Mouse (Mus musculus): Measurements from ENCODE around the gene Ascc3. TPM values are rescaled to one million over a fixed set of nuclear protein-coding genes. Genes with fewer than 3 reads are reported as not detected.

Gene Ascc3
- 20.2 and 20.5 TPM in 2 replicates for polyA plus RNA-seq (2016; fragmentation: Nextera tagmentation; extraction: Ambion mirVana)

- DNase-seq (ENCODE audit: low spot score) = peak; percentile 94
Measured at GRCm38 (mm10) chr10:50592355-50593293, at the start of gene Ascc3. Ascc3 (plus strand) TSS chr10:50592669.

GRCm38 (mm10) chr10:50584721-50585120, 7.7 kb upstream of the Ascc3 start:
- H3K27me3 ChIP-seq (ENCODE audit: insufficient read depth, poor library complexity, severe bottlenecking) = no peaks in the 10 kb centered on the region
- no peak overlapping the region for H3K4me3 ChIP-seq
- DNase-seq (ENCODE audit: low spot score) = no peak
- 83% methylated on average over 1 of the region's 1 CpGs for WGBS
- H3K9me3 ChIP-seq = no peaks in the 10 kb centered on the region
- no peaks in the 10 kb centered on the region for H3K4me1 ChIP-seq
- H3K36me3 ChIP-seq = no peaks in the 10 kb centered on the region
- H3K27ac ChIP-seq = no peak overlapping the region

More at GRCm38 (mm10) chr10:50592355-50593293, at the start of gene Ascc3:
- Histone ChIP-seq H3K27me3 (ENCODE audit: insufficient read depth, poor library complexity, severe bottlenecking) (no peaks in the 10 kb centered on the region), H3K9me3 (no peaks in the 10 kb centered on the region), H3K4me1 (no peaks in the 10 kb centered on the region), H3K27ac (peak within 1 kb of the TSS; percentile 97), H3K36me3 (no peaks in the 10 kb centered on the region), H3K4me3 (peak within 1 kb of the TSS; percentile 92)
- under 1% methylated on average over 77 of the region's 79 CpGs for WGBS

GRCm38 (mm10) chr10:50586556-50586955, 5.9 kb upstream of the Ascc3 start:
- no peaks in the 10 kb centered on the region for H3K4me1 ChIP-seq
- H3K36me3 ChIP-seq = no peaks in the 10 kb centered on the region
- no peak overlapping the region for H3K27ac ChIP-seq
- WGBS = 75% methylated on average over 1 of the region's 1 CpGs
- no peaks in the 10 kb centered on the region for H3K27me3 ChIP-seq (ENCODE audit: insufficient read depth, poor library complexity, severe bottlenecking)
- no peaks in the 10 kb centered on the region for H3K9me3 ChIP-seq
- DNase-seq (ENCODE audit: low spot score) = no peak
- H3K4me3 ChIP-seq = no peak overlapping the region

DNA sequence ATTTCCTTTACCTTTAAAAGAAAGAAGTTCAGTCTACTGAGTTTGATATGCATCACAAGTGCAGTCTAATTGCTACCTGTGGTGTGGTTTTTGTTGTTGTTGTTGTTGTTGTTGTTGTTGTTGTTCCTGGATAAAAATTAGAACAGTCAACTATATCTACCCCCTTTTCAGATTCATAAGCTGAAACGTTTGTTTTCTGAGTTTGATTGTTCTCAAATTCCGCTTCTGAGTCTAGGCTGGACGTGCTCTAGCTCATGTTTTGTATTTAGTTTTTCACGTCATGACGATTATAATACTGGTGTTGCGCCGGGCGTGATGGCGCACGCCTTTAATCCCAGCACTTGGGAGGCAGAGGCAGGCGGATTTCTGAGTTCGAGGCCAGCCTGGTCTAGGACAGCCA, 902 bp downstream of the Ascc3 start:
- 76% methylated on average over 12 of the region's 12 CpGs for WGBS
- Histone ChIP-seq H3K36me3 (no peaks in the 10 kb centered on the region), H3K27me3 (ENCODE audit: insufficient read depth, poor library complexity, severe bottlenecking) (no peaks in the 10 kb centered on the region), H3K9me3 (no peaks in the 10 kb centered on the region), H3K4me3 (peak overlapping the region; percentile 92), H3K27ac (peak overlapping the region; percentile 97; the same call in 1 of the 2 replicates), H3K4me1 (no peaks in the 10 kb centered on the region)
- DNase-seq (ENCODE audit: low spot score) = no peak

DNA sequence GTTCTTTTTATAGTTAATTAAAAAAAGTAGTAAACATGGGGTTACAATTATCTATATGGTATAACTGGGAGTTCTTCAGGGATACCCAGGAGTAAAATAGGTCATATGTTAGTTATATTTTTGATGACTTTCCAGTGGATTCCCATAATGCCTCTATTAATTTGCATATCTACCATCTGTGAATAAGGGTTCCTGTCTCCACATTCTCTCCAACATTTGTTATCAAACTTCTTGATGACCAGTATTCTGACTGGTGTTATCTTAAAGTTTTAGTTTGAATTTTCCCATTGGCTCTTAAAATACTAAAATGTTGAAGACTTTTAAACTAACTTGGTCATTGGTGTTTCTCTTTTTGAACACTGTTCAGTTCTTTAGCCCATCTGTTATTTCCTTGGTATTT, 2.9 kb downstream of the Ascc3 start:
- no peak for DNase-seq (ENCODE audit: low spot score)
- Histone ChIP-seq H3K9me3 (no peaks in the 10 kb centered on the region), H3K4me1 (no peaks in the 10 kb centered on the region), H3K27me3 (ENCODE audit: insufficient read depth, poor library complexity, severe bottlenecking) (no peaks in the 10 kb centered on the region), H3K36me3 (peaks cover 2% of the 10 kb centered on the region; the same call in 1 of the 2 replicates), H3K4me3 (no peak overlapping the region), H3K27ac (no peak overlapping the region)

DNA sequence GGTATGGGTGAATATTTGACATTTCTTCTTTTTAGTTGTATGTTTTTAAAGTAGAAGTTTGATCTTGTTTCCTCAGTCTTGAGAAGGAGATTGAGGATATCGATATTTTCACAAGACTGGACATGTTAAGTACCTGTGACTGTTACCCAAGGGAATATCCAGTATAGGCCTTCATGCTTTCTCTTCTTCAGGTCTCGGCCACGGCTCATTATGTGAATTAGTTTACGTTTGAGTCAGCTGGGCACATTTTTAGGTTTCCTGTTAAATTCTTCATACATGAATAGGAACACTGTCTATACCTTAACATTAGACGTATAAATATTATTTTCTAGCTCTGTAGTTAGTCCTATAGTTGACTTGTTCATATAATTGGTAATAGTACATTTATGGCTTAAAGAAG, 12.4 kb downstream of the Ascc3 start:
- Histone ChIP-seq H3K9me3 (no peaks in the 10 kb centered on the region), H3K27ac (no peak overlapping the region), H3K36me3 (peaks cover 7% of the 10 kb centered on the region; the same call in 1 of the 2 replicates), H3K27me3 (ENCODE audit: insufficient read depth, poor library complexity, severe bottlenecking) (no peaks in the 10 kb centered on the region), H3K4me3 (no peak overlapping the region), H3K4me1 (no peaks in the 10 kb centered on the region)
- 97% methylated on average over 5 of the region's 5 CpGs for WGBS
- DNase-seq (ENCODE audit: low spot score) = no peak

DNA sequence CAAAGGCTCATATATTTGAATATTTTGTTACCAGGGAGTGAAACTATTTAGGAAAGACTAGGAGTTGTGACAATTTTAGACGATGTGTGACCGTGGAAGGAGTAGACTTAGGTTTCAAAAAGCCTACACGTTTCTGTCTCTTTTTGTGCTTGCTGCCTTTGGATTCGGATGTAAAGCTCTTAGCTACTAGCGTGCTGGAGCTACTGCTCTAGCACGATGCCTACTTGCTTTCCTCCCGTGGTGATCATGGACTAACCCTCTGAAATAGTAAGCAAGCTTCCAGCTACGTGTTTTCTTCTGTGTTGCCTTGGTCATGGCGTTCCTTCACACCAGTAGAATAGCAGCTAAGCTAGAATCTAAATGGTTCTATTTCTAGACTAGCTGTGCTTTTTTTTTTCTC, 21.4 kb downstream of the Ascc3 start:
- H3K36me3 ChIP-seq = peaks cover 10% of the 10 kb centered on the region
- H3K4me1 ChIP-seq = no peaks in the 10 kb centered on the region
- WGBS = 91% methylated on average over 9 of the region's 9 CpGs
- DNase-seq (ENCODE audit: low spot score) = no peak
- no peak overlapping the region for H3K27ac ChIP-seq
- H3K27me3 ChIP-seq (ENCODE audit: insufficient read depth, poor library complexity, severe bottlenecking) = no peaks in the 10 kb centered on the region
- H3K9me3 ChIP-seq = no peaks in the 10 kb centered on the region
- no peak overlapping the region for H3K4me3 ChIP-seq

DNA sequence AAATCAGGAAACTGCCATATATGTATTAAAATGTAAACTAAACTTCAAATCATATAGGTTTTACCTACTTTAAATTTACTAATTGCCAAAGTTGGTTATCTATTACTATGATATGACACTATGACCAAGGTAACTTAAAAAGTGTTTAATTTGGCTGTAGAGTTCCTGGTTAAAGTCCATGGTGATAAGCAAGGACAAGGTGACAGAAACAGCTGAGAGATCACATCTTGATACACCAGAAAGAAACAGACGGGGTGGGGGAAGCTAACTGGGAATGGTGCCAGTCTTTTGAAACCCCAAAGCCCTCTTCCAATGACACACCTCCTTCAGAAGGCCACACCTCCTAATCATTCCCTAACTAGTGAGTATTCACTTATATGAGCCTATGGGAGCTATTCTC, 33.4 kb downstream of the Ascc3 start:
- DNase-seq (ENCODE audit: low spot score) = no peak
- WGBS = 38% methylated on average over 1 of the region's 1 CpGs
- no peak overlapping the region for H3K27ac ChIP-seq
- H3K9me3 ChIP-seq = no peaks in the 10 kb centered on the region
- no peaks in the 10 kb centered on the region for H3K27me3 ChIP-seq (ENCODE audit: insufficient read depth, poor library complexity, severe bottlenecking)
- peaks cover 28% of the 10 kb centered on the region for H3K36me3 ChIP-seq
- H3K4me3 ChIP-seq = no peak overlapping the region
- H3K4me1 ChIP-seq = no peaks in the 10 kb centered on the region

- Histone ChIP-seq H3K4me3 (no peak overlapping the region), H3K4me1 (no peaks in the 10 kb centered on the region), H3K27me3 (ENCODE audit: insufficient read depth, poor library complexity, severe bottlenecking) (no peaks in the 10 kb centered on the region), H3K9me3 (no peaks in the 10 kb centered on the region), H3K36me3 (peaks cover 4% of the 10 kb centered on the region; the same call in 1 of the 2 replicates), H3K27ac (no peak overlapping the region)
- WGBS = 85% methylated on average over 1 of the region's 1 CpGs
- DNase-seq (ENCODE audit: low spot score) = no peak
Measured at GRCm38 (mm10) chr10:50639607-50640006, 47.1 kb downstream of the Ascc3 start.

DNA sequence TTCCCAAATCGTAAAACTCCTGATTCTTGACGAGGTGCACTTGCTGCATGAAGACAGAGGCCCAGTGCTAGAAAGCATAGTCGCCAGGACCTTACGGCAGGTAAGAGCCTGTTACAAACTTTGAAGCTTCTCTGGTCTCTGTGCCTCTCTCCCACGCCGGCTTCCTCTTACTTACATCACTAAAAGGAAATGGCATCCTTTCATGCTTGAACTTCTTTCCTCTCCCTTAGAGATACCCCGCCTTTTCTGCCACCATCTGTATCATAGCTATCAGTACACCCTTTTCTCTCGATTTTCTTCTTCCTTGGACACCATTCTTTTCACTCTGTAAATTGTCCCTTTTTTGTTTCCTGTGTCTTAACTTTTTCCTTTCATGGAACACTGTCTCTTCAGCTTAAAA, 58.1 kb downstream of the Ascc3 start:
- no peak overlapping the region for H3K4me3 ChIP-seq
- no peak for DNase-seq (ENCODE audit: low spot score)
- H3K4me1 ChIP-seq = no peaks in the 10 kb centered on the region
- no peaks in the 10 kb centered on the region for H3K27me3 ChIP-seq (ENCODE audit: insufficient read depth, poor library complexity, severe bottlenecking)
- H3K27ac ChIP-seq = no peak overlapping the region
- WGBS = 85% methylated on average over 8 of the region's 8 CpGs
- H3K9me3 ChIP-seq = no peaks in the 10 kb centered on the region
- H3K36me3 ChIP-seq = peaks cover 13% of the 10 kb centered on the region

DNA sequence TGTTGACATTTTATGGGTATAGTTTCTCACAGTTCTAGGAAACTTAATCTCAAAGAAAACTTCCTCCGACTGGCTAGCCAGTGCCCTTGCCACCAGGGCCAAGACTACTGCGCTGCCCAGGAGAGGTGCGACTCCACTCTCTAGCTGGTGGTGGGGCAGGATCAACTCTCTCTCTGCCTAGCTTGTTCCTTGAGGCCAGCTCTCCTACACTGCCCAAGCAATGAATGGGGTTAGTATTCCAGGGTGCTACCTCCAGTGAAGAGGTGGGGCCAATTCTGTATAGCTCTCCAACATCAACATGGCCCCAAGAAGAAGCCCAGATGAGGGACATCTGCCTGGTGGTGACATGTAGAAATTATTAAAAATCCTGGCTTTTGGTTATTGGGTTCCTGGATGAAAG, 61.1 kb downstream of the Ascc3 start:
- no peaks in the 10 kb centered on the region for H3K27me3 ChIP-seq (ENCODE audit: insufficient read depth, poor library complexity, severe bottlenecking)
- DNase-seq (ENCODE audit: low spot score) = no peak
- no peaks in the 10 kb centered on the region for H3K9me3 ChIP-seq
- no peak overlapping the region for H3K27ac ChIP-seq
- no peaks in the 10 kb centered on the region for H3K4me1 ChIP-seq
- WGBS = 92% methylated on average over 3 of the region's 3 CpGs
- H3K4me3 ChIP-seq = no peak overlapping the region
- H3K36me3 ChIP-seq = peaks cover 13% of the 10 kb centered on the region

- H3K9me3 ChIP-seq = no peaks in the 10 kb centered on the region
- WGBS = 57% methylated on average over 1 of the region's 1 CpGs
- no peak for DNase-seq (ENCODE audit: low spot score)
Measured at GRCm38 (mm10) chr10:50657352-50657751, 64.9 kb downstream of the Ascc3 start.

DNA sequence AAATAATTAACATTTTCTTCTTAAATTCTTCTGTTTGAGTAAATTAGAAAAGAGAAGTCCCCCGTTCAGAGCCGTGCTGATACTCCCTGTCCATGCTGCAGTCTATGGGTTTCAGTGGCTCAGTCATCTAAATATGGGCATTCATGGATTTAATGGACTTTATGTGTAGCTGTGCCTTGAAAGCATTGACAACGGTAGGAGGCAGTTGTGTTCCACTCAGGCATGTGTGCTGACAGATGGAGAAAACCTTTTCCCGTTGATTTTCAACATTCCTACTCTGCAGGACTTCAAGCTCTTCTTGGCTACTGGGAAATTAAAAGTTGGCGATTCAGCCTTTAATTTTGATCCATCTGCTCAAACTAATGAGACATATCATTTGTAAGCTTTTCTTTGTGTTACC, 79.0 kb downstream of the Ascc3 start:
- 82% methylated on average over 5 of the region's 5 CpGs for WGBS
- no peak overlapping the region for H3K27ac ChIP-seq
- no peaks in the 10 kb centered on the region for H3K9me3 ChIP-seq
- no peaks in the 10 kb centered on the region for H3K27me3 ChIP-seq (ENCODE audit: insufficient read depth, poor library complexity, severe bottlenecking)
- H3K4me1 ChIP-seq = peaks cover 3% of the 10 kb centered on the region; the same call in 1 of the 2 replicates
- H3K36me3 ChIP-seq = 0 out of 2 replicates have a peak, but pooled peaks cover 4% of the 10 kb centered on the region
- no peak overlapping the region for H3K4me3 ChIP-seq
- no peak for DNase-seq (ENCODE audit: low spot score)

More at GRCm38 (mm10) chr10:50657352-50657751, 64.9 kb downstream of the Ascc3 start:
- H3K27ac ChIP-seq = no peak overlapping the region
- H3K36me3 ChIP-seq = peaks cover 9% of the 10 kb centered on the region; the same call in 1 of the 2 replicates
- no peak overlapping the region for H3K4me3 ChIP-seq
- no peaks in the 10 kb centered on the region for H3K27me3 ChIP-seq (ENCODE audit: insufficient read depth, poor library complexity, severe bottlenecking)
- H3K4me1 ChIP-seq = no peaks in the 10 kb centered on the region
